15 mouse cellular contexts compared by ENCODE assay signal in genomic region chr3:37673513-37674261, GRCm38 (mm10). TPM values are rescaled to one million over a fixed set of nuclear protein-coding genes. Genes with fewer than 3 reads are reported as not detected.
A peak's percentile ranks its signal among the peaks of the same experiment; 100 is the strongest.
DNase-seq lines count a peak whose midpoint lies in the region; ATAC-seq and TF ChIP-seq lines count a peak whose summit lies in the region.
"Had no signal": no experiment of that assay in that cellular context is flagged by ENCODE, and none has a peak within 500 bp of the region (broad histone marks: within the 10 kb centered on the region; RNA-seq: fewer than 3 reads in every experiment).

No protein-coding gene starts in this region.

- no peaks in the 10 kb centered on the region for H3K4me1 ChIP-seq in forebrain, postnatal 0 days (ENCODE audit: insufficient read depth)
- peaks cover 20% of the 10 kb centered on the region for H3K4me1 ChIP-seq in midbrain, embryonic 11.5 days (ENCODE audit: control insufficient read depth, insufficient read depth, low read length)

- peak; percentile 31 for DNase-seq in adrenal gland, postnatal 14 days
- no peak for DNase-seq in adrenal gland, adult 8-10 months
- DNase-seq in ES-CJ7 (ENCODE audit: low read depth, low spot score) = peak; percentile 62
- DNase-seq in forebrain, postnatal 0 days = no peak
- peak; percentile 89 for DNase-seq in midbrain, embryonic 11.5 days (ENCODE audit: low spot score, missing footprints)
- no peak for DNase-seq in cerebellum, adult 11-12 months
- DNase-seq in spleen, adult 18-20 months = no peak
- DNase-seq: kidney, postnatal 25 days; right cerebral cortex, postnatal 14 days; thymus, adult 18-20 months had no signal

- H3K4me2 ChIP-seq in forebrain, postnatal 0 days (ENCODE audit: low read depth) = no peak overlapping the region
- H3K4me2 ChIP-seq in midbrain, embryonic 11.5 days = no peak overlapping the region
- H3K4me2 ChIP-seq: embryonic facial prominence, embryonic 12.5 days; heart, embryonic 11.5 days; limb, embryonic 12.5 days had no signal

- no peaks in the 10 kb centered on the region for H3K9me3 ChIP-seq in forebrain, postnatal 0 days (ENCODE audit: low read length)
- peaks cover 8% of the 10 kb centered on the region; the same call in 1 of the 2 replicates for H3K9me3 ChIP-seq in midbrain, embryonic 11.5 days (ENCODE audit: control insufficient read depth, low read length)

- H3K9ac ChIP-seq in forebrain, postnatal 0 days = no peak overlapping the region
- no peak overlapping the region for H3K9ac ChIP-seq in midbrain, embryonic 11.5 days (ENCODE audit: low read length)
- H3K9ac ChIP-seq: embryonic facial prominence, embryonic 12.5 days; limb, embryonic 12.5 days had no signal

- no peak overlapping the region for H3K27ac ChIP-seq in forebrain, postnatal 0 days (ENCODE audit: low read depth, low read length)
- no peak overlapping the region for H3K27ac ChIP-seq in midbrain, embryonic 11.5 days (ENCODE audit: low read depth, low read length)
- H3K27ac ChIP-seq: embryonic facial prominence, embryonic 12.5 days; limb, embryonic 12.5 days; macrophage had no signal

- no peaks in the 10 kb centered on the region for H3K36me3 ChIP-seq in forebrain, postnatal 0 days (ENCODE audit: insufficient read depth)
- H3K36me3 ChIP-seq in midbrain, embryonic 11.5 days (ENCODE audit: control insufficient read depth, insufficient read depth, low read length) = no peaks in the 10 kb centered on the region; the same call in 1 of the 2 replicates
- H3K36me3 ChIP-seq: embryonic facial prominence, embryonic 12.5 days had no signal

- no peak for TF ChIP-seq CTCF in forebrain, postnatal 0 days (IDR thresholded peaks at IDR 0.05; ENCODE audit: low read depth)

- peak; percentile 62 for ATAC-seq in forebrain, postnatal 0 days
- peak; percentile 81 for ATAC-seq in midbrain, embryonic 11.5 days (ENCODE audit: low FRiP score)
- no peak for ATAC-seq in activated CD4-positive, CD25-positive, alpha-beta regulatory T cell, adult 4 months

- H3K27me3 ChIP-seq in forebrain, postnatal 0 days (ENCODE audit: insufficient read depth, low read length) = no peaks in the 10 kb centered on the region
- H3K27me3 ChIP-seq in midbrain, embryonic 11.5 days (ENCODE audit: control insufficient read depth, insufficient read depth, low read length) = peaks cover 56% of the 10 kb centered on the region

- no peak overlapping the region for H3K4me3 ChIP-seq in forebrain, postnatal 0 days (ENCODE audit: low read depth, low read length)
- H3K4me3 ChIP-seq in midbrain, embryonic 11.5 days (ENCODE audit: low read depth, low read length) = no peak overlapping the region
- H3K4me3 ChIP-seq: embryonic facial prominence, embryonic 12.5 days; limb, embryonic 12.5 days had no signal

- WGBS in forebrain, postnatal 0 days = 47% methylated on average over 13 of the region's 13 CpGs
- 33% methylated on average over 13 of the region's 13 CpGs for WGBS in midbrain, embryonic 11.5 days

RNA-seq across cellular contexts. Expression of gene Spry1, which starts 33.9 kb away (rescaled TPM):
- 25.0 and 28.0 TPM in 2 replicates for total RNA-seq in adrenal gland, postnatal 14 days (2021)
- 10 to 100 TPM; 22.4 to 42.8 (median 34.7) TPM for total RNA-seq in adrenal gland, adult 8-10 months (2022)
- total RNA-seq in forebrain, postnatal 0 days (2014; rRNA removed) = 21.8 and 26.4 TPM in 2 replicates
- polyA plus RNA-seq in forebrain, postnatal 0 days (2015; fragmentation: Nextera tagmentation; extraction: Ambion mirVana) = 7.2 and 7.8 TPM in 2 replicates
- polyA plus RNA-seq in midbrain, embryonic 11.5 days (2014; fragmentation: Nextera tagmentation; extraction: Ambion mirVana) = 10.0 and 10.3 TPM in 2 replicates
- polyA plus RNA-seq in activated CD4-positive, CD25-positive, alpha-beta regulatory T cell, adult 4 months (2017; shearing (Covaris generic)) = 10 to 100 TPM; 10.2 to 10.3 TPM

RNA-seq across cellular contexts. Expression of gene Gm5148, which starts 50.6 kb away (rescaled TPM):
- 0.26 TPM in 1 of 2 replicates, not detected in the other for total RNA-seq in adrenal gland, postnatal 14 days (2021)
- total RNA-seq in adrenal gland, adult 8-10 months (2022) = 1 to 10 TPM in 2 of 4 experiments, under 1 TPM in 2; 0.12 to 9.2 (median 4.2) TPM
- 4.9 TPM in 2 replicates for total RNA-seq in forebrain, postnatal 0 days (2014; rRNA removed)
- polyA plus RNA-seq in forebrain, postnatal 0 days (2015; fragmentation: Nextera tagmentation; extraction: Ambion mirVana) = 9.9 and 11.9 TPM in 2 replicates
- 1.9 and 3.7 TPM in 2 replicates for polyA plus RNA-seq in midbrain, embryonic 11.5 days (2014; fragmentation: Nextera tagmentation; extraction: Ambion mirVana)
- 1 to 10 TPM; 1.5 to 1.6 TPM for polyA plus RNA-seq in activated CD4-positive, CD25-positive, alpha-beta regulatory T cell, adult 4 months (2017; shearing (Covaris generic))

Comparison
In these comparisons a context has a peak if more than half of its experiments do, and no peak if none do; other contexts are left out.
1. DNase-seq: peak in adrenal gland, postnatal 14 days (single experiment), ES-CJ7 (single experiment) and midbrain, embryonic 11.5 days (single experiment); none in adrenal gland, adult 8-10 months (single experiment), forebrain, postnatal 0 days (single experiment), cerebellum, adult 11-12 months (single experiment) and spleen, adult 18-20 months (0 of 2).